Mouse (Mus musculus) midbrain, embryonic 10.5 days (tissue): Measurements from ENCODE around the gene Rgs11. TPM values are rescaled to one million over a fixed set of nuclear protein-coding genes. Genes with fewer than 3 reads are reported as not detected.
"Not testable (repeated sequence)": the region's sequence is repeated elsewhere in the genome, so short reads cannot be mapped to it uniquely, and the experiment has no call there.

Experiments used
- DNase-seq: peaks from one replicate; pipeline ENCODE4 v3.0.0-alpha.2; 2017; ENCODE audit warnings: low spot score
- H3K27ac ChIP-seq: fragments of 300-500 bp; sonication (generic); replicated peaks from 2 replicates; pipeline ENCODE4 v1.5.1; 2016; ENCODE audit warnings: mild to moderate bottlenecking
- H3K27me3 ChIP-seq: fragments of 300-500 bp; sonication (generic); 2 replicates; pipeline ENCODE4 v1.6.1; 2016; ENCODE audit warnings: low read depth, mild to moderate bottlenecking; ENCODE audit not compliant: poor library complexity, severe bottlenecking
- H3K36me3 ChIP-seq: fragments of 300-500 bp; sonication (generic); 2 replicates; pipeline ENCODE4 v1.6.1; 2016; ENCODE audit warnings: mild to moderate bottlenecking, moderate library complexity
- H3K4me1 ChIP-seq: fragments of 300-500 bp; sonication (generic); 2 replicates; pipeline ENCODE4 v1.6.1; 2016
- H3K4me3 ChIP-seq: fragments of 300-500 bp; sonication (generic); 2 replicates; pipeline ENCODE4 v1.5.1; 2016; ENCODE audit warnings: mild to moderate bottlenecking, moderate library complexity
- H3K9me3 ChIP-seq: fragments of 300-500 bp; sonication (generic); replicated peaks from 2 replicates; pipeline ENCODE4 v1.6.1; 2016; ENCODE audit warnings: mild to moderate bottlenecking
- WGBS: fragments of 180-500 bp; shearing (Covaris S2); methylation state at CpG from one replicate; pipeline ENCODE4 v1.1.7; 2016; 5-methylcytosine and 5-hydroxymethylcytosine counted together
- polyA plus RNA-seq: library from polyadenylated mRNA; unstranded; fragments of >200 nt; fragmentation: Nextera tagmentation; extraction: Ambion mirVana; gene quantifications from 2 replicates; pipeline ENCODE4 v1.2.1, GENCODE M21; 2016

Gene Rgs11
- polyA plus RNA-seq, result 0.67 and 0.72 TPM in 2 replicates

DNA sequence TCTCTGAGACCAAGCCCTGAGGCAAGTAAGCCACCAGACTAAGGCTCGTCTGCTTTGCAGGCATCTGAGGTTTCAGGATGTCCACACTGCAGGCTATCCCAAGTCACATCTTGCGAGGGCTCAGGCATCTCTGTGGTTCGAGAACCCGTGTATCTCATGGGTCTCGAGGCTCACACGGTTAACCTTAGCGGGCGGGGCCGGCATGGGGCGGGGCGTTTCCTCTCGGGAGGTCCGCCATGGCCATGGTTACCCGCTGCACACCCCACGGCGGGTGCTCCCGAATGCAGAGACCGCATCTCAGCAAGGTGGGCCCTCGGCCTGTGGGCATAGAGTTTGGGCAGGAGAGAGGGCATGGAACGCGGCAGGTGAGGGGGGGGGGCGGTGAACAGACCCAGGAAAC lies at the start of gene Rgs11:
Rgs11 (plus strand) TSS at position 215 of the 400 bp plus-strand sequence.
- 0 out of 2 replicates have a peak within 1 kb of the TSS, but pooled peaks have one; percentile 1 for H3K27ac ChIP-seq

GRCm38 (mm10) chr17:26162736-26163135 lies 40.0 kb upstream of the Rgs11 start:
- H3K4me1 ChIP-seq, result no peaks in the 10 kb centered on the region
- no peak for DNase-seq
- no peak overlapping the region for H3K27ac ChIP-seq
- 98% methylated on average over 1 of the region's 1 CpGs for WGBS
- H3K4me3 ChIP-seq, result no peak overlapping the region
- H3K27me3 ChIP-seq, result no peaks in the 10 kb centered on the region
- no peaks in the 10 kb centered on the region for H3K9me3 ChIP-seq
- peaks cover 39% of the 10 kb centered on the region for H3K36me3 ChIP-seq

More for the DNA sequence above, at the start of gene Rgs11:
- DNase-seq, result no peak
- peak within 1 kb of the TSS; percentile 64 for H3K4me3 ChIP-seq
- H3K36me3 ChIP-seq, result peaks cover 13% of the 10 kb centered on the region
- peaks cover 37% of the 10 kb centered on the region for H3K4me1 ChIP-seq
- no peaks in the 10 kb centered on the region for H3K9me3 ChIP-seq
- peaks cover 76% of the 10 kb centered on the region for H3K27me3 ChIP-seq
- 2% methylated on average over 22 of the region's 22 CpGs for WGBS

DNA sequence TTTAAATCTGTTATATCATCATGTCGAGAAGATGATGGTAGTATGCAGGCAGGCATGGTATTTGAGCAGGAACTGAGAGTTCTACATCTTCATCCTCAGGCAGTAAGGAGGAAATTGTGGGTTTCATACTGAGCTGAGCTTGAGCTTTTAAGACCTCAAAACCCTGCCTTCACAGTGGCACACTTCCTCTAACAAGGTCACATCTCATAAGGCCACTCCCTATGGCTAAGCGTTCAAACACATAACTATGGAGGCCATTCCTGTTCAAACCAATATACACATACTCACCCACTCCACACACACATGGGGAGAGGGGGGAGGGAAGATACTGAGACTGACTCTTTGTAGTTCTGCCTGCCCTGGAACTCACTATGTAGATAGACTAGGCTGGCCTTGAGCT lies 34.7 kb upstream of the Rgs11 start:
- 95% methylated on average over 2 of the region's 2 CpGs for WGBS
- Histone ChIP-seq H3K36me3 (peaks cover 47% of the 10 kb centered on the region), H3K9me3 (no peaks in the 10 kb centered on the region), H3K4me1 (no peaks in the 10 kb centered on the region), H3K27me3 (no peaks in the 10 kb centered on the region), H3K4me3 (no peak overlapping the region), H3K27ac (no peak overlapping the region)
- no peak for DNase-seq

- H3K4me3 ChIP-seq, H3K9me3 ChIP-seq, DNase-seq, H3K27me3 ChIP-seq, H3K4me1 ChIP-seq, H3K27ac ChIP-seq: not testable (repeated sequence)
- 89% methylated on average over 2 of the region's 2 CpGs for WGBS
- H3K36me3 ChIP-seq, result peaks cover 68% of the 10 kb centered on the region
These were observed 27.5 kb upstream of the Rgs11 start for GRCm38 (mm10) chr17:26175248-26175647.

- Histone ChIP-seq H3K4me3 (no peak overlapping the region), H3K36me3 (peaks cover 84% of the 10 kb centered on the region), H3K4me1 (no peaks in the 10 kb centered on the region), H3K27ac (no peak overlapping the region), H3K27me3 (no peaks in the 10 kb centered on the region), H3K9me3 (no peaks in the 10 kb centered on the region)
- DNase-seq, result no peak
These were observed 24.1 kb upstream of the Rgs11 start for GRCm38 (mm10) chr17:26178611-26179010.

DNA sequence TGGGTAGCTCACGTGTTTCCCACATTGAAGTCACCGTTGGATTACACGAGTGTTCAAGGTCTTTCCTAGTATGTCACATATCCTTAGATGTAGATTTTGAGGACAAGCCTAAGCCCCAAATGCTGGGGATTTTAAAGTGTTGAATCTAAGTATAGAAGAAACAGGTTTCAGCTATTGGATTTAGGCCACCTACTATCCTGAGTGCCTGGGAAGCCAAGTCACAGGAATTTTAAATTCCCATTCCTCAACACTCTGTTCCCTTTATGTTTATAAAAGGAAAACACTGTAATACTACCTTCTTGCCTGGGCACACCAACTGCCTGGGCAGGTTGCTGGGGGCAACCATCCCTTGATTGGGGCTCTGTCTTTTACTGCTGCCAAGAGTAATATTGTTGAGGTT lies 21.6 kb upstream of the Rgs11 start:
- Histone ChIP-seq H3K36me3 (peaks cover 84% of the 10 kb centered on the region), H3K9me3 (no peaks in the 10 kb centered on the region), H3K27ac (no peak overlapping the region), H3K4me3 (no peak overlapping the region), H3K27me3 (no peaks in the 10 kb centered on the region), H3K4me1 (no peaks in the 10 kb centered on the region)
- no peak for DNase-seq
- WGBS, result 97% methylated on average over 3 of the region's 3 CpGs

DNA sequence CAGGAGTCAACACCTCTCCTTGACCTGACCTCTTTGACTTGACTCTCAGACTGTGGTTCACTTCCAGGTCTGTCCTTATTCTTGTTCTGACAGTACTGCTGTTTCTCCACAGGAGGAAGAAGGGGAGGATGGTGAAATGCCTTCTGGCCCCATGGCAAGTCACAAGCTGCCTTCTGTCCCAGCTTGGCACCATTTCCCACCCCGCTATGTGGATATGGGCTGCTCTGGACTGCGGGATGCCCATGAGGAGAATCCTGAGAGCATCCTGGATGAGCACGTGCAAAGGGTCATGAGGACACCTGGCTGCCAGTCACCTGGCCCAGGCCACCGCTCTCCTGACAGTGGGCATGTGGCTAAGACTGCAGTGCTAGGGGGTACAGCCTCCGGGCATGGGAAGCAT lies 15.2 kb upstream of the Rgs11 start:
- Histone ChIP-seq H3K4me1 (no peaks in the 10 kb centered on the region), H3K27me3 (no peaks in the 10 kb centered on the region), H3K4me3 (no peak overlapping the region), H3K36me3 (peaks cover 99% of the 10 kb centered on the region), H3K27ac (no peak overlapping the region), H3K9me3 (no peaks in the 10 kb centered on the region)
- no peak for DNase-seq
- 99% methylated on average over 5 of the region's 5 CpGs for whole genome bisulfite sequencing

- 94% methylated on average over 11 of the region's 11 CpGs for WGBS
- Histone ChIP-seq H3K4me1 (no peaks in the 10 kb centered on the region), H3K27me3 (no peaks in the 10 kb centered on the region), H3K36me3 (peaks cover 99% of the 10 kb centered on the region), H3K9me3 (no peaks in the 10 kb centered on the region), H3K4me3 (no peak overlapping the region), H3K27ac (no peak overlapping the region)
- no peak for DNase-seq
These were observed 14.5 kb upstream of the Rgs11 start for GRCm38 (mm10) chr17:26188091-26188805.

GRCm38 (mm10) chr17:26191486-26191885 lies 11.3 kb upstream of the Rgs11 start:
- H3K27me3 ChIP-seq, H3K9me3 ChIP-seq, H3K27ac ChIP-seq, H3K4me1 ChIP-seq, DNase-seq, H3K4me3 ChIP-seq: not testable (repeated sequence)
- WGBS, result 93% methylated on average over 7 of the region's 7 CpGs
- H3K36me3 ChIP-seq, result peaks cover 100% of the 10 kb centered on the region

DNA sequence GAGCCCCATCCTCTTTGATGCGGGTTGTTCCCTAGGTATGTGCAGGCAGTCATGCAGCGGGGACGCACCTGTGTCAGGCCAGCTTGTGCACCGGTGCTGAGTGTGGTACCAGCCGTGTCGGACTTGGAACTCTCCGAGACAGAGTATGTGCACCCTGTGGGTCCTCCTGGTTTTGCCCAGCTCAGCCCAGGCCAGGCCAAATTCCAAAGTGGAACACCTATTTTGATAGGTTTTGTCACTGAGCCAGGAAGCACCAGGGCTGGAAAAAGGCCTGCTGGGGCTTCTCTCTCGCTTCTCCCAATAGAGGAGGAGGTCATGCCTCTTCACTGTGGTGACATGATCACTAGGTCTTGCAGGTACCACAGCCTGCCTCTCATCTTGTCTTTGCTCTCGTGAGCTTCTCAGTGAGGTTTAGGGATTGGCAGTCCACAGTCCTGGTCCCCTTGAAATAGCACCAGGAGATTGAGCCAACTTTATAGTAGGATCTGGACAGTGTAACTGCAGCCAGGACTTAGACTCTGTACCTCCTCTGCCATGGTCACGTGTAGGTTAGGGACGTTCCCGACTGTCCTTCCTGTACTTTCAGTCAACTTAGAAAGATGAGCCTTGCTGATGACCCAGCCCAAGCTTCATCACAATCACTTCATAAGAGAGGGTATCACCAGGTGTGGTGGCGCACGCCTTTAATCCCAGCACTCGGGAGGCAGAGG lies 10.1 kb upstream of the Rgs11 start:
- no peaks in the 10 kb centered on the region for H3K27me3 ChIP-seq
- WGBS, result 97% methylated on average over 15 of the region's 15 CpGs
- no peak for DNase-seq
- H3K9me3 ChIP-seq, result no peaks in the 10 kb centered on the region
- H3K36me3 ChIP-seq, result peaks cover 100% of the 10 kb centered on the region
- H3K27ac ChIP-seq, result no peak overlapping the region
- no peak overlapping the region for H3K4me3 ChIP-seq
- H3K4me1 ChIP-seq, result no peaks in the 10 kb centered on the region

DNA sequence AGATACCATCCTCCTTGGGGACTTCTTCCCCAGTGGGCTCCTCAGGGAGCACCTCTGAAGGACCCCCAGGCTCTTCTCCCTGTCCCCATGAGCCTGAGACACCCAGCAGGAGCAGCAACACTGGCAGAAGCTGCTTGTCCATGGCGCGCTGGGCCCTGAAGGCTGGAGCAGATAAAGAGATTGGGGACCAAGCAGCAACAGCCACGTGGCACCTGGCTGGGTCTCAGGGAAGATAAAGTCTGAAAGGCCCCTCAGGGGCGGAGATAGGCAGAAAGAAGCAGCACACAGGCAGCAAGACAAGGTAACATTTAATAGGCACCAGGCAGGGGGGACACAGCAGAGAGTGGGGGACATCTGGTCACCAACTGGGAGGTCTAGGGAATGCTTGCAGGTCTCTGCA lies 3.9 kb upstream of the Rgs11 start, which contains the start of gene Pdia2:
Pdia2 (minus strand) TSS at position 196 of the 400 bp plus-strand sequence.
- no peak for DNase-seq
- 71% methylated on average over 4 of the region's 4 CpGs for WGBS
- Histone ChIP-seq H3K36me3 (peaks cover 51% of the 10 kb centered on the region), H3K4me3 (no peak within 1 kb of the TSS; the same call in 1 of the 2 replicates), H3K4me1 (peaks cover 24% of the 10 kb centered on the region), H3K9me3 (no peaks in the 10 kb centered on the region), H3K27ac (no peak within 1 kb of the TSS), H3K27me3 (peaks cover 55% of the 10 kb centered on the region)

DNA sequence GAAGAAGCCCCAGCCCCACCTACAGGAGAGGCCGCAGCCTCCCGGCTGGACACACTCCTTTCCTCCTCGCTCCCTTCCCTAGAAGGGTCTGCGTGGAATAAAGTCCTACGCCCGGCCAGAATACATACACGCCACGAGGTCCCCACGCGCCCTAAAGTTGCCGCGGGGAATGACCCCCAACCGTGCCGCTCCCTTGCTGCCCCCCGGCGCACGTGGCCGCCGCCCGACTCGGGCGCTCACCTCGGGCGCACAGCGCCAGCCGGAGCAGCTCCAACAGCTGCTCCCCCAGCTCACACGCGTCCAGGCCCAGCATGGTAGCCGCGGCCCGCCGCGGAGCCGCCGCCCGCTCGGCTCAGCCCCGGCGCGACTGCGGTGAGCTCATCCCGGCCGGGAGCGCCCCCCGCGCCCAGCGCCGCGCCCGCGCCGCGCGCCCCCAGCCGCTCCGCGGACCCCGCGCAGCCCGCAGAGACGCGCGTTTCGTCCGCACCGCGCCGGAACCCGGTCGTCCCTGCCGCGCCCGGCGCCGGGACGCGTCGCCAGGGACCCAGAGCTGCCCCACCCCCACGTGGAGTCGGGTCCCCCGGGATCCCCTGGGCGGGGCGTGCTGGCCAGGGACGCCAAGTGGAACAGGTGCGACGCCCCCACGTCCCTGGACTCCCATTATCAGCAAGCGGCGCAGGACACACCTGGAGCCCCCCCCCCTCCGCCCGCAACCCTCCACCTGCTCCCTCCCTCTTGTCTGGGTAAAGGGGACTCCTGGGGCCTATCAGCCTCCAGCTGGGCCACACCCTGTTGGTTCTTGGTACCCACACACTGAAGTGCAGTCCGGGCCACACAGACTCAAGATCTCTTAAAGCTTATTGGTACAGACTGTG lies 1.7 kb upstream of the Rgs11 start:
- Histone ChIP-seq H3K4me3 (peak overlapping the region; percentile 64), H3K27ac (peak overlapping the region; percentile 73), H3K36me3 (peaks cover 30% of the 10 kb centered on the region), H3K27me3 (peaks cover 76% of the 10 kb centered on the region), H3K4me1 (peaks cover 37% of the 10 kb centered on the region), H3K9me3 (no peaks in the 10 kb centered on the region)
- WGBS, result 3% methylated on average over 90 of the region's 92 CpGs
- no peak for DNase-seq
